Mouse (Mus musculus) midbrain, embryonic 16.5 days (tissue): ENCODE results near the gene C1rl. TPM values are rescaled to one million over a fixed set of nuclear protein-coding genes. Genes with fewer than 3 reads are reported as not detected.

Experiments
- ATAC-seq: fragments of 200-750 bp; cut with Nextera tagmentation; 2 replicates; pipeline ENCODE4 v1.8.0; 2017; ENCODE audit warnings: moderate TSS enrichment
- H3K27ac ChIP-seq: fragments of 300-500 bp; sonication (generic); 2 replicates; pipeline ENCODE4 v1.5.1; 2014; ENCODE audit warnings: mild to moderate bottlenecking, low read length, mixed read lengths
- H3K27me3 ChIP-seq: fragments of 300-500 bp; sonication (generic); 2 replicates; pipeline ENCODE4 v1.6.1; 2014; ENCODE audit warnings: low read depth, low read length, mixed read lengths; ENCODE audit not compliant: control insufficient read depth, insufficient read depth
- H3K36me3 ChIP-seq: fragments of 300-500 bp; sonication (generic); 2 replicates; pipeline ENCODE4 v1.6.1; 2014; ENCODE audit warnings: mild to moderate bottlenecking, low read length, moderate library complexity, mixed read lengths; ENCODE audit not compliant: control insufficient read depth, insufficient read depth
- H3K4me1 ChIP-seq: fragments of 300-500 bp; sonication (generic); 2 replicates; pipeline ENCODE4 v1.6.1; 2014; ENCODE audit warnings: mild to moderate bottlenecking, low read length, mixed read lengths; ENCODE audit not compliant: control insufficient read depth, insufficient read depth
- H3K4me2 ChIP-seq: fragments of 300-500 bp; sonication (generic); 2 replicates; pipeline ENCODE4 v1.6.1; 2014; ENCODE audit warnings: mild to moderate bottlenecking, low read length, mixed read lengths
- H3K4me3 ChIP-seq: fragments of 300-500 bp; sonication (generic); 2 replicates; pipeline ENCODE4 v1.5.1; 2014; ENCODE audit warnings: low read depth, mild to moderate bottlenecking, low read length, moderate library complexity, mixed read lengths
- H3K9ac ChIP-seq: fragments of 300-500 bp; sonication (generic); 2 replicates; pipeline ENCODE4 v1.6.1; 2014; ENCODE audit warnings: low read depth, low read length, mixed read lengths
- H3K9me3 ChIP-seq: fragments of 300-500 bp; sonication (generic); replicated peaks from 2 replicates; pipeline ENCODE4 v1.6.1; 2014; ENCODE audit warnings: mild to moderate bottlenecking, low read length, mixed read lengths; ENCODE audit not compliant: control insufficient read depth, poor library complexity, severe bottlenecking
- WGBS: fragments of 180-500 bp; shearing (Covaris S2); extraction: QIAGEN DNeasy Blood & Tissue Kit; methylation state at CpG from one replicate; pipeline ENCODE4 v1.1.7; 2014; 5-methylcytosine and 5-hydroxymethylcytosine counted together
- polyA plus RNA-seq: library from polyadenylated mRNA; unstranded; fragments of >200 nt; fragmentation: Nextera tagmentation; extraction: Ambion mirVana; gene quantifications from 2 replicates; pipeline ENCODE4 v1.2.1, GENCODE M21; 2015

Gene C1rl
- polyA plus RNA-seq, 1 experiment from 2014 or later, result 0.36 TPM

DNA sequence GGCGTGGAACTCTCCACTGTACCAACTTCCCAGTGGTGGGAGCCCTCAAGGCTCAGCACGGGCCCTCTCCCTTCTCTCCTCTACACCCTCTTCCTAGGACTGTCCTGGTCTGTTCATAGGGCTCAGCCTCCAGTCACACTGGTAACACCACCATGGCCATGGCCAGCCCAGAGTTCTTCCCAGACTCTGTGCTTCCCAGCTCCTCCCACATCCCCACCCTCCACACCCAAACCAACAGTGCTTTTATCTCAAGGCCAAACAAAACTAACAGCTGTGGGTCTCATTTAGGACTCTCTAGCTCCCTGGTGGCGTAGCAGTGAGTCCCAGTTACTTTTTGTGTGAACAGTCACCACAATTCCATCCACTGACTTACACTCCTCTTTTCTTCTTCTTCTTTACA is 40.9 kb upstream of the C1rl start:
- WGBS, result 81% methylated on average over 3 of the region's 3 CpGs
- Histone ChIP-seq H3K4me3 (no peak overlapping the region), H3K36me3 (peaks cover 37% of the 10 kb centered on the region), H3K4me1 (no peaks in the 10 kb centered on the region), H3K9me3 (no peaks in the 10 kb centered on the region), H3K27me3 (no peaks in the 10 kb centered on the region), H3K9ac (no peak overlapping the region), H3K4me2 (no peak overlapping the region), H3K27ac (no peak overlapping the region)
- no peak for ATAC-seq

DNA sequence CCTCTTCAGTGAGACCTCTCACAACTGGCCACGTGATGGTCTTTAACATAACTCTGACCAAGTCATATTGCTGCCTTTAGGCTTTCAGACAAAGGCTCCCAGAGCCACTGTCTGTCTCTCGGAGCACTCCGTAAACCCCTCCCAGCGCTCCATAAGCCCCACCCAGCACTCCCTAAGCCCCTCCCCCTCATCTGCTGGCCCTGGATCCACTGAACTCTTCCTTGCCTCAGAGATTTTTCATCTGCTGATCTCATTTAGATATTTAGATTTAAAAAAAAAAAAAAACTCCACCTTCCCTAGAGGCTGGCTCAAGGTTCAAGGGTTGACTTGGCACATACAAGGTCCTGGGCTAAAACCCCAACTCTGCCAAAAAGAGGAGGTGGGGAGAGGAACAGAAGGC is 39.2 kb upstream of the C1rl start:
- Histone ChIP-seq H3K9ac (no peak overlapping the region), H3K4me3 (no peak overlapping the region), H3K4me2 (no peak overlapping the region), H3K9me3 (no peaks in the 10 kb centered on the region), H3K36me3 (peaks cover 45% of the 10 kb centered on the region), H3K27ac (no peak overlapping the region), H3K27me3 (no peaks in the 10 kb centered on the region), H3K4me1 (no peaks in the 10 kb centered on the region)
- WGBS, result 35% methylated on average over 4 of the region's 4 CpGs
- ATAC-seq, result no peak

- Histone ChIP-seq H3K27ac (no peak overlapping the region), H3K9me3 (no peaks in the 10 kb centered on the region), H3K4me2 (no peak overlapping the region), H3K4me3 (no peak overlapping the region), H3K9ac (no peak overlapping the region), H3K4me1 (no peaks in the 10 kb centered on the region), H3K36me3 (peaks cover 27% of the 10 kb centered on the region), H3K27me3 (no peaks in the 10 kb centered on the region)
- WGBS, result 97% methylated on average over 5 of the region's 5 CpGs
- ATAC-seq, result no peak
Measured at GRCm38 (mm10) chr6:124456243-124456642, 36.7 kb upstream of the C1rl start.

DNA sequence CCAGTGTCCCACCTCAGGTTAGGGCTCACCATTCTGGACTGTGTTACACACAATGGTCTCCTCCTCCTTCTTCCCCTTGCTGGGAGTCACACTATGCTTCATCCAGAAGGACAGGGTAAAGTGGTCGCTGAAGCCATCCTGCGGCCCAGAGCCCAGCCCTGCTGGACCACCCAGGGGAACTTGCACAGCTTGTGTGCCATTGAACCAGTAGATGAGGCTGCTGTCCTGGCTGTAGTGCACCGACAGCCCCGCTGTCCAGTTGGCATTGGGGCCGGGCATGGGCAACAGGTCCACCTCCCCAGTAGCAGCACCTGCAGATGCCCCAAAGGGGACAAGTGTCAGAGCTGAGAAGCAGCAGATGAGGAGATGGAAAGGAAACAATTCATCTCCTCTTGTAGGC is 35.1 kb upstream of the C1rl start:
- Histone ChIP-seq H3K9ac (no peak overlapping the region), H3K4me2 (no peak overlapping the region), H3K36me3 (peaks cover 25% of the 10 kb centered on the region), H3K4me1 (peaks cover 9% of the 10 kb centered on the region; the same call in 1 of the 2 replicates), H3K4me3 (no peak overlapping the region), H3K27ac (no peak overlapping the region), H3K27me3 (no peaks in the 10 kb centered on the region), H3K9me3 (no peaks in the 10 kb centered on the region)
- no peak for ATAC-seq
- 93% methylated on average over 5 of the region's 5 CpGs for WGBS

GRCm38 (mm10) chr6:124458505-124458904 is 34.4 kb upstream of the C1rl start:
- H3K27ac ChIP-seq, result no peak overlapping the region
- WGBS, result 92% methylated on average over 11 of the region's 11 CpGs
- H3K36me3 ChIP-seq, result peaks cover 22% of the 10 kb centered on the region
- H3K4me3 ChIP-seq, result no peak overlapping the region
- no peaks in the 10 kb centered on the region for H3K9me3 ChIP-seq
- no peak overlapping the region for H3K4me2 ChIP-seq
- no peak for ATAC-seq
- no peaks in the 10 kb centered on the region for H3K27me3 ChIP-seq
- H3K4me1 ChIP-seq, result peaks cover 15% of the 10 kb centered on the region
- no peak overlapping the region for H3K9ac ChIP-seq

DNA sequence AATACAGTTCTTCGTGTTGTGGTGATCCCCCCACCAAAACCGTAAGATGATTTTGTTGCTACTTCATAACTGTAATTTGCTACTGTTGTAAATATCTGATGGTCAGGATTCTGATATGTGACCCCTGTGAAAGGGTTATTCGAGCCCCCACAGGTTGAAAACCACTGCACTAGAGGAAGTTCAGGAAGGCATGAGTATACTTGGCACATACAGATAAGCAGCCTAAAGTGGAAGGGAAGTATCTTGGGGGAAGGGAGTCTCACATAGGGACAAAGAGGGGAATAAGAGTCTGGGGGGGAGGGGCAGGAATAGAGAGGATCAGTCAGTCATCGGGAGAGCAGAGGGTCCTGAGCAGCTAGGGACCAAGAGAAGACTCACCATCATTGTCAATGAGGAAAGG is 33.5 kb upstream of the C1rl start:
- Histone ChIP-seq H3K9ac (no peak overlapping the region), H3K27me3 (no peaks in the 10 kb centered on the region), H3K36me3 (peaks cover 22% of the 10 kb centered on the region), H3K4me2 (no peak overlapping the region), H3K4me3 (no peak overlapping the region), H3K4me1 (peaks cover 16% of the 10 kb centered on the region), H3K27ac (no peak overlapping the region), H3K9me3 (no peaks in the 10 kb centered on the region)
- WGBS, result 86% methylated on average over 4 of the region's 4 CpGs
- no peak for ATAC-seq

DNA sequence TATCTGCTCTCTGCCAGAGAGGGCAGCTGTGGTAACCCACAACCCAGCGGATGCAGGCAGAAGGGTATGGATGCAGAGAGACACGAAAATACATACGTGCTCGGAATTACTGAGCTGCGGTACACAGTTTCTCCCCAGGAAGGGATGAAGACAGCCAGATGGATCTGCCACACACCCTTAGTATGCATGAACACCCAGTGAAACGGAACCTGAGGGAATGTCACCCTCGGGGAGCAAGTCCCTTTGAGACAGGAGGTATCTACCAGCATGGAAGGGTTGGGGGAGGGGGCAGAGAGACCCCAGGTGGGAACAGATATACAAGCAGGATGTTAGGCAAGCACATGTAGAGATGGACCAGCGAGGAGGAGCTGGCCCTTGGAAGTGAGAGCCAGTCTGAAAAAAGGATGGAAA is 29.0 kb upstream of the C1rl start:
- peak; percentile 53 for ATAC-seq
- 11% methylated on average over 8 of the region's 8 CpGs for WGBS

DNA sequence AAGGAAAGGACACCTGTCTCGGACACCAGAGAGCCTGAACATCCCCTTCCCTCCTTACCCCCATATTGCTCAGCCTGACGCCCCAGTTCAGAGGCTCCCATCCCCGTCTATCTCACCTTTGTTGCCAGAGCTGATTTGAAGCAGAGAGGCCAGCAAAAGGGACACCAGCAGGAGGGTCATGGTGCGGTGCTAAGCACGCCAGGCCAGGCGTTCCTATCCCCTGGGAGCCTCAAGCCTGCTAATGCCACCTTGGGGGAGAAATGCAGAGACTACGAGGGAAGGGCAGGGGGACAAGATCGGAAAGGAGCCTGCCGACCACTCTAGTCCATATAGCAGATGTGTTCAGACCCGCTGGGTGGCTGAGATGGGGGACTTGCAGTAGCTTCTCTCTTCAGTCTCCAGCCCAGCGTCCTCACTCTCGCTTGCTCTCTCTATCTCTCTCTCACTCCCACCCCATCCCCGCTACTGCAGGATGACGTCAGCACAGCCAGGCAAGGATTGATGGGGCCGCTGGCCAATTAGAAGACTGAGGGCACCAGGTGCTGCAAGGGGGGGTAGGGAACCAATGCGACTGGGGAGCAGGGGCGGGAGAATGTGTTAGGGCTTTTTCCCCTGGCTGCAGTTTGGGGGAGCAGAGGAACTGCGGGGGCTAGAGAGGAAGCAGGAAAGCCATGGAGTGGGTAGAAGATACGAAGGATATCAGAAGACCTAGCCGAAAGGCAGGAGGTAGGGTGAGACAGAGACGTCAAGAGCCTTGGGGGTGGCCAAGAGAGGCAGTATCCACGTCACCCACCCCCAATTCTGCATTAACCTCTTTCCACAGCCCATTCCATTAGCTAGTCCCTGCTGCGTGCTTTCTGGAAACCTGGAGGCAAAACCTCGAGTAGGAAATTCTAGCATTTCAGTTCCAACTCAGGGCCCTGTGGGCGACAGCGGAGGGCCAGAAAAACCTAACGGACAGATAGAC is 28.3 kb upstream of the C1rl start, which contains the start of gene Clstn3:
Gene Clstn3 (minus strand): TSS at position 490 of the 967 bp plus-strand sequence.
- no peaks in the 10 kb centered on the region for H3K9me3 ChIP-seq

More for the DNA sequence above, 29.0 kb upstream of the C1rl start:
- Histone ChIP-seq H3K4me2 (peak overlapping the region; percentile 68), H3K27me3 (no peaks in the 10 kb centered on the region), H3K4me1 (peaks cover 21% of the 10 kb centered on the region), H3K4me3 (peak overlapping the region; percentile 73), H3K36me3 (no peaks in the 10 kb centered on the region; the same call in 1 of the 2 replicates), H3K27ac (peak overlapping the region; percentile 92), H3K9me3 (no peaks in the 10 kb centered on the region), H3K9ac (peak overlapping the region; percentile 87)

GRCm38 (mm10) chr6:124465299-124465698 is 27.6 kb upstream of the C1rl start:
- ATAC-seq, result 0 out of 2 replicates have a peak, but pooled peaks have one; percentile 3

More for the DNA sequence above, 28.3 kb upstream of the C1rl start, which contains the start of gene Clstn3:
- H3K4me2 ChIP-seq, result peak within 1 kb of the TSS; percentile 68
- WGBS, result 5% methylated on average over 26 of the region's 27 CpGs
- H3K4me3 ChIP-seq, result peak within 1 kb of the TSS; percentile 73
- peak within 1 kb of the TSS; percentile 92 for H3K27ac ChIP-seq
- peaks cover 21% of the 10 kb centered on the region for H3K4me1 ChIP-seq
- no peaks in the 10 kb centered on the region; the same call in 1 of the 2 replicates for H3K36me3 ChIP-seq
- peak; percentile 97 for ATAC-seq
- no peaks in the 10 kb centered on the region for H3K27me3 ChIP-seq
- H3K9ac ChIP-seq, result peak within 1 kb of the TSS; percentile 87

More at GRCm38 (mm10) chr6:124465299-124465698, 27.6 kb upstream of the C1rl start:
- peak overlapping the region; percentile 92 for H3K27ac ChIP-seq
- H3K4me2 ChIP-seq, result peak overlapping the region; percentile 68
- H3K27me3 ChIP-seq, result no peaks in the 10 kb centered on the region
- peak overlapping the region; percentile 73 for H3K4me3 ChIP-seq
- H3K4me1 ChIP-seq, result peaks cover 21% of the 10 kb centered on the region
- H3K9ac ChIP-seq, result peak overlapping the region; percentile 87
- 37% methylated on average over 6 of the region's 6 CpGs for WGBS
- no peaks in the 10 kb centered on the region; the same call in 1 of the 2 replicates for H3K36me3 ChIP-seq
- no peaks in the 10 kb centered on the region for H3K9me3 ChIP-seq
